Mouse (Mus musculus): ENCODE measurements around the gene Gm2a. TPM values are rescaled to one million over a fixed set of nuclear protein-coding genes. Genes with fewer than 3 reads are reported as not detected.

Gene Gm2a
- polyA plus RNA-seq (2015; fragmentation: Nextera tagmentation; extraction: Ambion mirVana): 26.5 and 28.8 TPM in 2 replicates

- WGBS: 1% methylated on average over 45 of the region's 45 CpGs
- Histone ChIP-seq H3K4me3 (replicated peaks; ENCODE audit: low read length) (peak within 1 kb of the TSS; percentile 71), H3K4me1 (ENCODE audit: control insufficient read depth, insufficient read depth, low read length) (peaks cover 6% of the 10 kb centered on the region; the same call in 1 of the 2 replicates), H3K9ac (ENCODE audit: low read length) (peak within 1 kb of the TSS; percentile 78), H3K4me2 (ENCODE audit: low read depth, low read length) (peak within 1 kb of the TSS; percentile 81), H3K27ac (ENCODE audit: low read length) (peak within 1 kb of the TSS; percentile 91), H3K36me3 (ENCODE audit: control insufficient read depth, insufficient read depth, low read length) (no peaks in the 10 kb centered on the region), H3K9me3 (replicated peaks; ENCODE audit: control insufficient read depth, low read length) (no peaks in the 10 kb centered on the region), H3K27me3 (ENCODE audit: control insufficient read depth, insufficient read depth, low read length) (no peaks in the 10 kb centered on the region)
- peak; percentile 98 for ATAC-seq (ENCODE audit: insufficient read depth, low FRiP score)
Observed at GRCm38 (mm10) chr11:55097463-55098188, at the start of gene Gm2a. Gm2a (plus strand) TSS chr11:55098115.

DNA sequence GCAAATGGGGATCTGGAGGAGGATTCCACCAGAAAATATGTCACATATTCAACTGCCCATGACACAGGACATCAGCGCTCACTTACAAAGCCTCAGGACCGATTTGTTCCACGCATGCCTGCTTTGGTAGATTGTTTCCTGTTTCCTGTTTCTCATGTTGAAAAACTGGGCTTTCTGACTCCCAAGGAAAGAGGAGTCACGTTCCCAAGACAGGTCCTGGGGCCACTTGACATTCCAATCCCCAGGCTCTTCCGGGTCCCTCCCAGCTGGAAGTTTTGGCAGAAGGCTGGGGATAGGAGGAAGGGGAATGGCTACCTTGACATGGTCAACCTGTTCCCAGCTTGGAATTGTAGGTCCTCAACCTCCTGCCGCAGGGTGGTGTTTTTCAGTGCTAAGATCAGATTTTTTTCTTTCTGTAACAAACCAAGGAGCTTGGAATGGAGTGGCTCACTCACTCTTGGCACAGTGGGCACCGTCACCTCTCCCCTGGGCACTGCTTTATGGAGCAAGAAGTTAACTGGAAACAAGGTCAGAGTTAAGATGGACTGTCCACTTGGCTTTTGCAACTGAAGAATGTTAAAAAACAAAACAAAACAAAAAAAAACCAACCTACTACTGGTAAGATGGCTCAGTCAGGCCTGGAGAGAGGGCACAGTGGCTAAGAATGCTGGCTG lies 46.9 kb upstream of the Gm2a start:
- ATAC-seq (ENCODE audit: insufficient read depth, low FRiP score): no peak
- no peaks in the 10 kb centered on the region for H3K9me3 ChIP-seq (replicated peaks; ENCODE audit: control insufficient read depth, low read length)
- no peak overlapping the region for H3K27ac ChIP-seq (ENCODE audit: low read length)
- H3K36me3 ChIP-seq (ENCODE audit: control insufficient read depth, insufficient read depth, low read length): no peaks in the 10 kb centered on the region
- H3K27me3 ChIP-seq (ENCODE audit: control insufficient read depth, insufficient read depth, low read length): no peaks in the 10 kb centered on the region
- no peaks in the 10 kb centered on the region for H3K4me1 ChIP-seq (ENCODE audit: control insufficient read depth, insufficient read depth, low read length)
- H3K4me3 ChIP-seq (replicated peaks; ENCODE audit: low read length): no peak overlapping the region
- no peak overlapping the region for H3K9ac ChIP-seq (ENCODE audit: low read length)
- no peak overlapping the region for H3K4me2 ChIP-seq (ENCODE audit: low read depth, low read length)
- WGBS: 68% methylated on average over 7 of the region's 7 CpGs

GRCm38 (mm10) chr11:55057511-55057910 lies 40.4 kb upstream of the Gm2a start:
- no peak for ATAC-seq (ENCODE audit: insufficient read depth, low FRiP score)
- H3K4me2 ChIP-seq (ENCODE audit: low read depth, low read length): no peak overlapping the region

DNA sequence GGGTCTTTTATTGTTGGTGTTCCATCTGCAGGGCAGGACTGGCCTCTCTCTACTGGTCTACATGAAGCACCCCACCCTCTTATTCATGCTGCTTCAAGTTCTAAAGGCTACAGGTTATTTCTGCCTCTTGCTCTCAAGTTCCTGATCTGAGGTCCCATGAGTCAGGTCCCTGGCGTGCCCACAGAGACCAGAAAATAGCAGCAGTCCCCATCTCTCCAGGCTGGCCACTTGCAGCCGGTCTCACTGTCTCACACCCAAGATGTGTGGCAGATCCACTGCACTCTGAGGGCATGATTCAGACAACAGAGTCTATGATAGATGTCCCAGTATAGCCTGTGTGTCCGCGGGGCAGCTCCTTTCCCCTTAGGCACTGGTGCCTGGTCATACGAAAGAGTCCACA lies 37.1 kb upstream of the Gm2a start:
- Histone ChIP-seq H3K4me2 (ENCODE audit: low read depth, low read length) (no peak overlapping the region), H3K36me3 (ENCODE audit: control insufficient read depth, insufficient read depth, low read length) (no peaks in the 10 kb centered on the region), H3K4me1 (ENCODE audit: control insufficient read depth, insufficient read depth, low read length) (no peaks in the 10 kb centered on the region), H3K9ac (ENCODE audit: low read length) (no peak overlapping the region), H3K27ac (ENCODE audit: low read length) (no peak overlapping the region), H3K27me3 (ENCODE audit: control insufficient read depth, insufficient read depth, low read length) (no peaks in the 10 kb centered on the region), H3K4me3 (replicated peaks; ENCODE audit: low read length) (no peak overlapping the region), H3K9me3 (replicated peaks; ENCODE audit: control insufficient read depth, low read length) (no peaks in the 10 kb centered on the region)
- no peak for ATAC-seq (ENCODE audit: insufficient read depth, low FRiP score)
- 83% methylated on average over 5 of the region's 5 CpGs for WGBS

More at GRCm38 (mm10) chr11:55057511-55057910, 40.4 kb upstream of the Gm2a start:
- Histone ChIP-seq H3K4me1 (ENCODE audit: control insufficient read depth, insufficient read depth, low read length) (no peaks in the 10 kb centered on the region), H3K36me3 (ENCODE audit: control insufficient read depth, insufficient read depth, low read length) (no peaks in the 10 kb centered on the region), H3K27ac (ENCODE audit: low read length) (no peak overlapping the region), H3K27me3 (ENCODE audit: control insufficient read depth, insufficient read depth, low read length) (no peaks in the 10 kb centered on the region), H3K4me3 (replicated peaks; ENCODE audit: low read length) (no peak overlapping the region), H3K9me3 (replicated peaks; ENCODE audit: control insufficient read depth, low read length) (no peaks in the 10 kb centered on the region), H3K9ac (ENCODE audit: low read length) (no peak overlapping the region)
- 84% methylated on average over 3 of the region's 3 CpGs for WGBS

DNA sequence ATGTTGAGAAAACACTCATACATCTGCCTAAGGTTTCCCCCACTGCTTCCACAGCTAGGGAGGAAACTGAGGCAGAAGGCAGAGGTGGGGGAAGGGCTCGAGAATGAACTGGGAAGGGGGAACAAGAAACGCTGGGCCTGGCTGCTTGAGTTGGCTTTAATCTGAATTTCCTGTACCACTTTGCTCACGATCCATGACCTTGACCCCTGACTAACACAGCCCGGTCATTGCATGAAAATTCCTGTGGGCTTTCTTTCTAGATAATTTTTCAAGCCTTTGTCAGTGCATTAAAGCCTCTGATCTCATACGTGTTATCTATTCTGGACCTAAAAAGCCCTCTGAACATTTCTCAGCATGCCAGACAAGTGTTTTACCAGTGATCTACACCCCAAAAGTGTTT lies 35.1 kb upstream of the Gm2a start:
- Histone ChIP-seq H3K27me3 (ENCODE audit: control insufficient read depth, insufficient read depth, low read length) (no peaks in the 10 kb centered on the region), H3K4me3 (replicated peaks; ENCODE audit: low read length) (no peak overlapping the region), H3K4me2 (ENCODE audit: low read depth, low read length) (no peak overlapping the region), H3K9me3 (replicated peaks; ENCODE audit: control insufficient read depth, low read length) (no peaks in the 10 kb centered on the region), H3K36me3 (ENCODE audit: control insufficient read depth, insufficient read depth, low read length) (no peaks in the 10 kb centered on the region), H3K27ac (ENCODE audit: low read length) (no peak overlapping the region), H3K4me1 (ENCODE audit: control insufficient read depth, insufficient read depth, low read length) (no peaks in the 10 kb centered on the region), H3K9ac (ENCODE audit: low read length) (no peak overlapping the region)
- WGBS: 27% methylated on average over 5 of the region's 5 CpGs
- no peak for ATAC-seq (ENCODE audit: insufficient read depth, low FRiP score)

- no peaks in the 10 kb centered on the region for H3K4me1 ChIP-seq (ENCODE audit: control insufficient read depth, insufficient read depth, low read length)
- no peak overlapping the region for H3K4me3 ChIP-seq (replicated peaks; ENCODE audit: low read length)
- WGBS: 53% methylated on average over 4 of the region's 4 CpGs
- H3K36me3 ChIP-seq (ENCODE audit: control insufficient read depth, insufficient read depth, low read length): no peaks in the 10 kb centered on the region
- H3K9me3 ChIP-seq (replicated peaks; ENCODE audit: control insufficient read depth, low read length): no peaks in the 10 kb centered on the region
- ATAC-seq (ENCODE audit: insufficient read depth, low FRiP score): no peak
- no peaks in the 10 kb centered on the region for H3K27me3 ChIP-seq (ENCODE audit: control insufficient read depth, insufficient read depth, low read length)
- no peak overlapping the region for H3K27ac ChIP-seq (ENCODE audit: low read length)
- no peak overlapping the region for H3K9ac ChIP-seq (ENCODE audit: low read length)
- no peak overlapping the region for H3K4me2 ChIP-seq (ENCODE audit: low read depth, low read length)
Observed at GRCm38 (mm10) chr11:55066921-55067320, 31.0 kb upstream of the Gm2a start.

DNA sequence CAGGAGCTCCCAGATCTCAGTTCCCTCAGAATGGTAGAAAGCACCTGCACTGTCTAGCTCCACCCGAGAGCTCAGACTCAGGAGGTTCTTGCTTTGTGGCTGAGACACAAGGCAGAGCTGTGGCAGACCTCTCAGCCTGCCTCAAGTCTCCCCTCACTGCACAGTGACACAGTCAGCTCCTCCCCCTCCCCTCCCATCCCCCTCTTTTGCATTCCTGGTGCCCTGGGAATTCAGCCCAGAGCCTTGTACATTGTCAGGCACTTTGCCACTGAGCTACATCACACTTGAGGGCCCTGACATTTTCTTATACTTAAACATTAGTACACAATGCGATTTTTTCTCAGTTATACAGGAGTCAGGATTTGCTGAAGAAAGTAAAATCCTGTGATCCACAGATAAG lies 28.9 kb upstream of the Gm2a start:
- no peak overlapping the region for H3K4me2 ChIP-seq (ENCODE audit: low read depth, low read length)
- no peaks in the 10 kb centered on the region for H3K9me3 ChIP-seq (replicated peaks; ENCODE audit: control insufficient read depth, low read length)
- no peaks in the 10 kb centered on the region for H3K4me1 ChIP-seq (ENCODE audit: control insufficient read depth, insufficient read depth, low read length)
- H3K36me3 ChIP-seq (ENCODE audit: control insufficient read depth, insufficient read depth, low read length): no peaks in the 10 kb centered on the region
- H3K27ac ChIP-seq (ENCODE audit: low read length): no peak overlapping the region
- ATAC-seq (ENCODE audit: insufficient read depth, low FRiP score): peak; percentile 69; the same call in 1 of the 2 replicates
- no peak overlapping the region for H3K9ac ChIP-seq (ENCODE audit: low read length)
- WGBS: 41% methylated on average over 2 of the region's 2 CpGs
- H3K4me3 ChIP-seq (replicated peaks; ENCODE audit: low read length): no peak overlapping the region
- H3K27me3 ChIP-seq (ENCODE audit: control insufficient read depth, insufficient read depth, low read length): no peaks in the 10 kb centered on the region

- no peaks in the 10 kb centered on the region for H3K9me3 ChIP-seq (replicated peaks; ENCODE audit: control insufficient read depth, low read length)
- H3K36me3 ChIP-seq (ENCODE audit: control insufficient read depth, insufficient read depth, low read length): no peaks in the 10 kb centered on the region
- ATAC-seq (ENCODE audit: insufficient read depth, low FRiP score): no peak
- no peaks in the 10 kb centered on the region for H3K4me1 ChIP-seq (ENCODE audit: control insufficient read depth, insufficient read depth, low read length)
- H3K4me3 ChIP-seq (replicated peaks; ENCODE audit: low read length): no peak overlapping the region
- no peaks in the 10 kb centered on the region for H3K27me3 ChIP-seq (ENCODE audit: control insufficient read depth, insufficient read depth, low read length)
- H3K27ac ChIP-seq (ENCODE audit: low read length): no peak overlapping the region
- H3K9ac ChIP-seq (ENCODE audit: low read length): no peak overlapping the region
- WGBS: 87% methylated on average over 5 of the region's 5 CpGs
- no peak overlapping the region for H3K4me2 ChIP-seq (ENCODE audit: low read depth, low read length)
Observed at GRCm38 (mm10) chr11:55071344-55071743, 26.6 kb upstream of the Gm2a start.

DNA sequence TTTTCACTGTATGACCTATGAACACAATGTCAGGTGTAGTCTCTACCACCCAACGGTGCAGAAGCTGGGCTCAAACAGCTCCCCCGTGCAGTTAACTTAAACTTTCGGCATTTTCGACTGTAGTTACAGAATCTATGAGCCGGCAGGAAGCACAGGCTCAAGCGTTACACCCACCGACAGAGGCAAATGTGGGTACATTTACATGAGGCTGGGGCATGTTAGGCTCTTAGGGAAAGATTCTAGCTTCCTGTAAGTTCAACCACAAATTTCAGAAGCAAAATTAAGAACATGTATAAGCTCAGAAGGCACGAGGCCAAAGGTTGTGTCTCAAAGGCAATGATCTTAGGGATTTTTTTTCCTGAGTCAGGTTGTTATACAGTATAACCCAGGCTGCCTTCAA lies 25.4 kb upstream of the Gm2a start:
- H3K9ac ChIP-seq (ENCODE audit: low read length): no peak overlapping the region
- WGBS: 79% methylated on average over 8 of the region's 8 CpGs
- no peak overlapping the region for H3K27ac ChIP-seq (ENCODE audit: low read length)
- no peaks in the 10 kb centered on the region for H3K36me3 ChIP-seq (ENCODE audit: control insufficient read depth, insufficient read depth, low read length)
- H3K27me3 ChIP-seq (ENCODE audit: control insufficient read depth, insufficient read depth, low read length): no peaks in the 10 kb centered on the region
- ATAC-seq (ENCODE audit: insufficient read depth, low FRiP score): no peak
- H3K4me3 ChIP-seq (replicated peaks; ENCODE audit: low read length): no peak overlapping the region
- no peaks in the 10 kb centered on the region for H3K9me3 ChIP-seq (replicated peaks; ENCODE audit: control insufficient read depth, low read length)
- H3K4me2 ChIP-seq (ENCODE audit: low read depth, low read length): no peak overlapping the region
- no peaks in the 10 kb centered on the region for H3K4me1 ChIP-seq (ENCODE audit: control insufficient read depth, insufficient read depth, low read length)
